18 mouse cellular contexts compared by ENCODE assay signal in the genomic region with DNA sequence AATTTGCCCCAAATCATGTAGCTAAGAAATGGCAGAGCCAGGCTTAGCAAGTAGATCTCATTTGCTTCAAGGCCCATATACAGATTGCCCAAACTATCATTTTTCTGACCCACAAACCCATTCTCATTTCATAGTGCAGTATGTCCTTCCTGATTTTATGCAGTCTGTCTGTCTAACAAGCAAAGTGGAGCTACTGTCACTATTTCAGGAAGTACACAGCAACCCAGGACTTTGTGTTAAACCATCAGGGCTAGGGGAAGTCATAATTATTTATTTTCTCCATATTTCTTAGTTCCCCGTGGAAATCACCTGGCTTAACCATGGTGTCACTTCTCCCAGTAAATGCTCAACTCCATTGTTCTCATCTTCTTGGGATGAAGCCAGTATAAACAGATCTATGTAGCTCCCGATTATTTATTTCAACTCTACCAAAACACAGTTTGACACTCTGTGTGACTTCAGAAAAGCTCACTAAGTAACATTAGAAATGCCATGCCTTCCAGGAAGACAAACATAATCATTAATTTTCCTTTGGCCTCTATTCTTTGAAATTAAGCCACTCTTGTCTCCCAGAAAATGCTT.
DNase-seq lines count a peak whose midpoint lies in the region; ATAC-seq and TF ChIP-seq lines count a peak whose summit lies in the region.
"Had no signal": no experiment of that assay in that cellular context is flagged by ENCODE, and none has a peak within 500 bp of the region (broad histone marks: within the 10 kb centered on the region; RNA-seq: fewer than 3 reads in every experiment).

No protein-coding gene starts in this region.

- DNase-seq in kidney, adult 9 months, result peak; percentile 53
- no peak for DNase-seq in kidney, adult 11 months
- DNase-seq in midbrain, embryonic 11.5 days (ENCODE audit: low spot score, missing footprints), result peak; percentile 57
- DNase-seq in midbrain, postnatal 0 days (ENCODE audit: low spot score), result no peak
- DNase-seq in left cerebral cortex, postnatal 14 days (ENCODE audit: low spot score in 2 of 2), result no peak
- DNase-seq in ovary, postnatal 10 days (ENCODE audit: low spot score), result no peak
- DNase-seq: adrenal gland, adult 8-10 months; adrenal gland, postnatal 36 days; cerebellum, adult 11 months; cerebellum, adult 8-10 months; cerebellum, postnatal 14 days; gastrocnemius, postnatal 14 days; heart, postnatal 36 days had no signal

- H3K27me3 ChIP-seq in midbrain, embryonic 11.5 days (ENCODE audit: control insufficient read depth, insufficient read depth, low read length), result no peaks in the 10 kb centered on the region
- H3K27me3 ChIP-seq in midbrain, postnatal 0 days (ENCODE audit: insufficient read depth, low read length), result no peaks in the 10 kb centered on the region
- H3K27me3 ChIP-seq: embryonic facial prominence, embryonic 12.5 days; forebrain, embryonic 15.5 days; heart, embryonic 13.5 days had no signal

- no peak overlapping the region for H3K9ac ChIP-seq in midbrain, embryonic 11.5 days (ENCODE audit: low read length)
- H3K9ac ChIP-seq in midbrain, postnatal 0 days (replicated peaks; ENCODE audit: low read length, poor library complexity, severe bottlenecking), result no peak overlapping the region
- H3K9ac ChIP-seq: embryonic facial prominence, embryonic 12.5 days; forebrain, embryonic 15.5 days; heart, embryonic 13.5 days had no signal

- H3K4me2 ChIP-seq in midbrain, embryonic 11.5 days, result no peak overlapping the region
- H3K4me2 ChIP-seq in midbrain, postnatal 0 days (ENCODE audit: low read depth, low read length, poor library complexity, severe bottlenecking), result no peak overlapping the region
- H3K4me2 ChIP-seq: embryonic facial prominence, embryonic 12.5 days; forebrain, embryonic 15.5 days; heart, embryonic 13.5 days had no signal

- intact Hi-C loops in left cerebral cortex, postnatal 14 days (cut with DNase I), result no loop called here

- no peaks in the 10 kb centered on the region for H3K9me3 ChIP-seq in midbrain, embryonic 11.5 days (ENCODE audit: control insufficient read depth, low read length)
- no peaks in the 10 kb centered on the region for H3K9me3 ChIP-seq in midbrain, postnatal 0 days (ENCODE audit: low read length)
- H3K9me3 ChIP-seq: embryonic facial prominence, embryonic 12.5 days; forebrain, embryonic 15.5 days; heart, embryonic 13.5 days had no signal

- H3K4me3 ChIP-seq in midbrain, embryonic 11.5 days (ENCODE audit: low read depth, low read length), result no peak overlapping the region
- H3K4me3 ChIP-seq in midbrain, postnatal 0 days (ENCODE audit: low read depth, low read length), result no peak overlapping the region
- H3K4me3 ChIP-seq: embryonic facial prominence, embryonic 12.5 days; forebrain, embryonic 15.5 days; heart, embryonic 13.5 days had no signal

- H3K27ac ChIP-seq in midbrain, embryonic 11.5 days (ENCODE audit: low read depth, low read length), result no peak overlapping the region
- no peak overlapping the region for H3K27ac ChIP-seq in midbrain, postnatal 0 days (ENCODE audit: low read depth, low read length)
- H3K27ac ChIP-seq: embryonic facial prominence, embryonic 12.5 days; forebrain, embryonic 15.5 days; heart, embryonic 13.5 days had no signal

- H3K36me3 ChIP-seq in midbrain, embryonic 11.5 days (ENCODE audit: control insufficient read depth, insufficient read depth, low read length), result no peaks in the 10 kb centered on the region
- H3K36me3 ChIP-seq in midbrain, postnatal 0 days (ENCODE audit: insufficient read depth, low read length), result no peaks in the 10 kb centered on the region
- H3K36me3 ChIP-seq: embryonic facial prominence, embryonic 12.5 days; forebrain, embryonic 15.5 days; heart, embryonic 13.5 days had no signal

- no peaks in the 10 kb centered on the region for H3K4me1 ChIP-seq in midbrain, embryonic 11.5 days (ENCODE audit: control insufficient read depth, insufficient read depth, low read length)
- no peaks in the 10 kb centered on the region for H3K4me1 ChIP-seq in midbrain, postnatal 0 days (ENCODE audit: insufficient read depth, low read length)

- WGBS in midbrain, embryonic 11.5 days, result 91% methylated on average over 2 of the region's 2 CpGs
- 74% methylated on average over 2 of the region's 2 CpGs for WGBS in midbrain, postnatal 0 days

- no peak for TF ChIP-seq CTCF in midbrain, postnatal 0 days (IDR thresholded peaks at IDR 0.05)

- no peak for ATAC-seq in midbrain, embryonic 11.5 days (ENCODE audit: low FRiP score)
- ATAC-seq in midbrain, postnatal 0 days (ENCODE audit: low FRiP score), result no peak
- peak; percentile 57 for ATAC-seq in granulocyte monocyte progenitor cell, adult 5-6 weeks (replicated peaks; ENCODE audit: poor library complexity, severe bottlenecking)
- ATAC-seq: forebrain, embryonic 15.5 days; hindbrain, embryonic 16.5 days had no signal

Comparison
In these comparisons a context has a peak if more than half of its experiments do, and no peak if none do; other contexts are left out.
1. DNase-seq: peak in kidney, adult 9 months (single experiment) and midbrain, embryonic 11.5 days (single experiment); none in kidney, adult 11 months (single experiment), midbrain, postnatal 0 days (single experiment), left cerebral cortex, postnatal 14 days (0 of 2) and ovary, postnatal 10 days (single experiment).